Mouse (Mus musculus) ES-E14 (cell line): ENCODE measurements around the gene Tmprss2. TPM values are rescaled to one million over a fixed set of nuclear protein-coding genes. Genes with fewer than 3 reads are reported as not detected.
"Not testable (repeated sequence)": the region's sequence is repeated elsewhere in the genome, so short reads cannot be mapped to it uniquely, and the experiment has no call there.

Experiments
- DNase-seq: peaks from one replicate; pipeline ENCODE4 v3.0.0-alpha.2; 2013; ENCODE audit warnings: low read depth, low spot score
- H3K27ac ChIP-seq: 2 replicates; pipeline ENCODE4 v1.5.1; 2012; ENCODE audit warnings: low read depth, mild to moderate bottlenecking, low read length, moderate library complexity, mixed read lengths; ENCODE audit not compliant: poor library complexity, insufficient read depth, severe bottlenecking
- H3K36me3 ChIP-seq: 2 replicates; pipeline ENCODE4 v1.6.1; 2012; ENCODE audit warnings: mild to moderate bottlenecking, low read length, moderate library complexity, mixed read lengths; ENCODE audit not compliant: control insufficient read depth, poor library complexity, insufficient read depth, severe bottlenecking
- H3K4me1 ChIP-seq, 2 experiments: fragments of 150-350 bp in 1 of 2; sonication (generic) in 1 of 2; 2 replicates each; pipeline ENCODE4 v1.6.1; 2012; ENCODE audit warnings: low read length in 2 of 2, mild to moderate bottlenecking in 1 of 2, mixed read lengths in 1 of 2; ENCODE audit not compliant: control insufficient read depth in 2 of 2, insufficient read depth in 2 of 2, poor library complexity in 1 of 2
- H3K4me3 ChIP-seq, 2 experiments: fragments of 150-350 bp in 1 of 2; sonication (generic) in 1 of 2; 2 replicates each; pipeline ENCODE4 v1.5.1; 2012; ENCODE audit warnings: low read length in 2 of 2, low read depth in 1 of 2, mild to moderate bottlenecking in 1 of 2, mixed read lengths in 1 of 2; ENCODE audit not compliant: insufficient read depth in 1 of 2, poor library complexity in 1 of 2, severe bottlenecking in 1 of 2
- H3K9ac ChIP-seq: 2 replicates; pipeline ENCODE4 v1.6.1; 2012; ENCODE audit warnings: low read depth, mild to moderate bottlenecking, low read length, mixed read lengths; ENCODE audit not compliant: poor library complexity, insufficient read depth, severe bottlenecking
- H3K9me3 ChIP-seq: fragments of 150-350 bp; sonication (generic); 2 replicates; pipeline ENCODE4 v1.6.1; 2012; ENCODE audit warnings: low read depth, mild to moderate bottlenecking, low read length; ENCODE audit not compliant: control insufficient read depth, insufficient read depth
- CHD2 ChIP-seq: IDR thresholded peaks from 2 replicates; pipeline ENCODE4 v1.6.1; 2014; ENCODE audit warnings: mild to moderate bottlenecking, low read depth, low read length, inconsistent platforms
- HCFC1 ChIP-seq: IDR thresholded peaks from 2 replicates; pipeline ENCODE4 v1.6.1; 2012; ENCODE audit warnings: low read length, inconsistent platforms, borderline replicate concordance; ENCODE audit not compliant: insufficient read depth
- MAFK ChIP-seq: IDR thresholded peaks from 2 replicates; pipeline ENCODE4 v1.6.1; 2014; ENCODE audit warnings: mild to moderate bottlenecking, low read depth, low read length, inconsistent platforms; ENCODE audit not compliant: insufficient read depth
- ZC3H11A ChIP-seq: IDR thresholded peaks from 2 replicates; pipeline ENCODE4 v1.6.1; 2012; ENCODE audit warnings: low read depth, mild to moderate bottlenecking, inconsistent platforms, low read length, borderline replicate concordance
- ZNF384 ChIP-seq: IDR thresholded peaks from 2 replicates; pipeline ENCODE4 v1.6.1; 2012; ENCODE audit warnings: low read depth, low read length, inconsistent platforms
- in situ Hi-C, 2 experiments: fragments of 600-800 bp; cut with MboI; formaldehyde crosslinking; loops; one replicate each; pipeline ENCODE4 v1.15.1; 2025; ENCODE audit warnings: low sequenced_read_pairs in 2 of 2, inconsistent platforms in 1 of 2; ENCODE audit not compliant: unreplicated experiment in 2 of 2
- total RNA-seq: library from RNA; depleted of rRNA; stranded (reverse); fragments of 300-350 nt; gene quantifications from 2 replicates; pipeline ENCODE4 v1.2.3, GENCODE M21; 2012

Gene Tmprss2
- total RNA-seq, 1 experiment: 1.7 TPM

DNA sequence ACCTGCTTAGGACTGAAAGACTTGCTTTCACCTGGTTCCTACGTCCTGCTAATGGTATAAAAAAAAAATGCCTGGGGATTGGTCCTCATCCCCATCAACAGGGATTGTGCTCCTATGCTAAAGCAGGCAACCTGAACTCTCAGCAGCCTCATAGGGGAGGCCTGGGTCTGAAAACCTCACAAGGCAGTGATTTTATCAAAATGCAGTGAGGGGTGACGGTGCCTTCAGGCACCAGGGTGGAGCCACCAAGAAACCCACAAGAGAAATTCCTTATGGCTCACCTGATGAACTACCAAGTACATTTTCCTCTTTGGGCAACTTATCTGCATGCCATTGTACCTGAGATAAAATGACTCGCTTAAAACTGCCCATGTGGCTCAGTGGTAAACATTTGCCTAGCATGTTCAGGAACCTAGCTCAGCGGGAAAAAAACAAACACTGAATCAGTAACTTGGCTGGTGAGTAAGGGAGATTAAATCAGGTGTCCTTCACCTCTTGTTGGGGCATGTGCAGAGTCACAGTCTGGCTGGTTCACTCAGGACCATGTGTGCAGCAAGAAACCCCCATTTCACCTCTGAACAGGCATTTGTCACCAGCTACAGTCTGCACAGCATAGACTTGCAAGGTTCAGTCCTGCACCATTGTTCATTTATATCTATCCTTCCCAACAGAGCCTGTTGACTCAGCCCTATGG is 17.0 kb downstream of the Tmprss2 start:
- no peak overlapping the region for H3K4me3 ChIP-seq
- H3K4me1 ChIP-seq: no peaks in the 10 kb centered on the region
- H3K9ac ChIP-seq: no peak overlapping the region
- DNase-seq: no peak
- H3K36me3 ChIP-seq: no peaks in the 10 kb centered on the region
- TF ChIP-seq ZNF384 (no peak), HCFC1 (no peak), MAFK (no peak), CHD2 (no peak), ZC3H11A (no peak)
- no peak overlapping the region for H3K27ac ChIP-seq
- no peaks in the 10 kb centered on the region for H3K9me3 ChIP-seq
- in situ Hi-C loops: loop anchor here in 1 of 2 experiments (10.0 kb wide), 1 partner anchor 279 kb away; no protein-coding TSS in a partner anchor

DNA sequence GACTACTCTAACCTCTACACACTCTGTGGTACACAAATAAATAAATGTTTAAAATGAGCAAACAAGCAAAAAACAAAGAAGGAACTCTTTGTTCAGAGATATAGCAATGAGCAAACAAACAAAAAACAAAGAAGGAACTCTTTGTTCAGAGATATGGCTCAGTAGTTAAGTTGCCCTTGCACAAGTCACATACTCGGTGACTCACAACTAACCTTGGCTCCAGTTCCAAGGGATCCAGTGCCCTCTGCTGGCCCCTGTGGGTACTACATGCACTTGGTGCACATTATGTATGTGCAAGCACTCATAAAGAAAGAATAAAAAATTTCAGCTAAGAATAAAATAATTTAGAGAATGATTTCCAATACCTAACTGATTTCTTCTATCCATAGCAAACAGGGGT is 17.9 kb downstream of the Tmprss2 start:
- H3K4me3 ChIP-seq: no peak overlapping the region
- in situ Hi-C loops: loop anchor here in 1 of 2 experiments (10.0 kb wide), 1 partner anchor 278 kb away; no protein-coding TSS in a partner anchor

DNA sequence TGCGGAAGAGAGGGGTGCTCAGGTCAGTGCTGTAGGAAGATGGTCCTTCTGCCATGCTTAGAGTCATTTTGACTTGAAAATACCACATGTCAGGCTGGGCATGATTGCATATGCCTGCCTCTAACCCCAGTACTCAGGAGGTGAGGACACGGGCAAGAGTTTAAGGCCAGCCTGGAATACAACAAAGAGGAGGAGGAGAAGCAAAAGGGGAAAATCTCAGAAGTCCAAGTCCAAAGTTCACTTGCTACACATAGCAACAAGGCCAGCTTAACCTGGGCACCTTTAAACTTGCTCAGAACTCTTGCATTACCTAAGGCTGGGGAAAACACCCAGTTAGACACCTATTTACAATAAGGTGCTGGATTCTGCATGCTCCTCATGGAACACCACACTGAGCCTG is 19.5 kb downstream of the Tmprss2 start:
- H3K9me3 ChIP-seq: no peaks in the 10 kb centered on the region
- DNase-seq: no peak
- H3K9ac ChIP-seq: no peak overlapping the region
- no peak overlapping the region for H3K27ac ChIP-seq
- no peak overlapping the region for H3K4me3 ChIP-seq
- H3K36me3 ChIP-seq: no peaks in the 10 kb centered on the region
- no peak for TF ChIP-seq MAFK
- no peak for TF ChIP-seq ZC3H11A
- no peak for TF ChIP-seq CHD2
- no peak for TF ChIP-seq ZNF384
- TF ChIP-seq HCFC1: no peak
- no peaks in the 10 kb centered on the region for H3K4me1 ChIP-seq
- in situ Hi-C loops: loop anchor here in 1 of 2 experiments (10.0 kb wide), 1 partner anchor 277 kb away; no protein-coding TSS in a partner anchor

More for the DNA sequence above, 17.9 kb downstream of the Tmprss2 start:
- Histone ChIP-seq H3K27ac (no peak overlapping the region), H3K36me3 (no peaks in the 10 kb centered on the region), H3K9me3 (no peaks in the 10 kb centered on the region), H3K9ac (no peak overlapping the region), H3K4me1 (no peaks in the 10 kb centered on the region)
- DNase-seq: peak; percentile 62
- no peak for TF ChIP-seq ZNF384
- TF ChIP-seq ZC3H11A: peak; percentile 54; the same call in 1 of the 2 replicates

DNA sequence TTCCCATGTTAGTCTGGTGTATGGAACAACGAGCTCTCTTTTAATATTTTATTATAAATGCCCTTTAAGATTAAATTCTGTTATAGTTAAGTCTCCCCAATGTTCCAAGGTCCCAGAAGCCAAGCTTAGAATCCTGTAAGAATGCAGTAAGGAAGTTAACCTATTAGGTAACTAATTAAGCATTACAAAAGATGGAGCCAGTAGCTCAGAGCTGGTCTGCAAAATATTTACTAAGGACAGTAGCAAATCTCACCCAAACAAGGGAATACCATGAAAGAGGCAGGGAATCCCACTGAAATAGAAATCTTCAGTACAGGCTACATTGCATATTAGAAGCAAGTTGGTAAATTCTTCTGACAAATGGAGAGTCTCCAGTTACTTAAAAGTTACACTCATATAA is 28.1 kb downstream of the Tmprss2 start:
- H3K27ac ChIP-seq, H3K4me3 ChIP-seq, H3K9me3 ChIP-seq, H3K9ac ChIP-seq, H3K4me1 ChIP-seq, in situ Hi-C loops, DNase-seq, H3K36me3 ChIP-seq: not testable (repeated sequence)

DNA sequence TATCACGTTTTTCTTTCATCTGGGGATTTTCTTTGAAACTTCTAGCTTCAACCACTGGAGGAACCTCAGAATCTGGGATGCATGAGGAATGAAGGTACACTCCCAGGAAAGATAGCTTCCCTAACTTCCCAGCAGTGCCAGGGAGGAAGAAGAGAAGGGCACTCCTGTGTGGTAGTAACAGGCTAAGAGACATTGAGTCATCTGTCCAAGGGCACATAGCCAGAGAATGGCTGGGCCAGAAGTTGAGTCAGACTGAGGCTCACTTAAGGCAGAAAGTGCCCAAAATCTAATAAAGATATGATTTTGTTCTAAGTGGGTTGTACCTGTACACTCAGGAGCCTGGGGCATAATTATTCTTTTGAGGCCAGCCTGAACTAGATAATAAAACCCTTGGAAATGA is 41.6 kb downstream of the Tmprss2 start:
- no peak overlapping the region for H3K9ac ChIP-seq
- in situ Hi-C loops: no loop called here
- no peak overlapping the region for H3K4me3 ChIP-seq
- DNase-seq: no peak
- H3K4me1 ChIP-seq: no peaks in the 10 kb centered on the region
- no peak overlapping the region for H3K27ac ChIP-seq
- no peaks in the 10 kb centered on the region for H3K9me3 ChIP-seq
- H3K36me3 ChIP-seq: no peaks in the 10 kb centered on the region
- TF ChIP-seq HCFC1 (no peak), ZNF384 (no peak), ZC3H11A (no peak), MAFK (no peak), CHD2 (no peak)
